Mouse (Mus musculus) thymus, postnatal 36 days (tissue): Measurements from ENCODE around the gene Vmn1r207-ps.
"Not testable (repeated sequence)": the region's sequence is repeated elsewhere in the genome, so short reads cannot be mapped to it uniquely, and the experiment has no call there.

ENCODE experiments used
- DNase-seq, 2 experiments: peaks; one replicate each; pipeline ENCODE4 v3.0.0; 2022; ENCODE audit warnings: mixed read lengths in 2 of 2

The Vmn1r207-ps gene

GRCm38 (mm10) chr13:22729529-22729928, at the start of gene Vmn1r207-ps:
Vmn1r207-ps (minus strand) TSS chr13:22729629.
- DNase-seq = not testable (repeated sequence)

GRCm38 (mm10) chr13:22777300-22777699, 47.9 kb upstream of the Vmn1r207-ps start, which contains the start of gene Vmn1r208:
Vmn1r208 (minus strand) TSS chr13:22777400.
- not testable (repeated sequence) for DNase-seq

GRCm38 (mm10) chr13:22771592-22771991, 42.2 kb upstream of the Vmn1r207-ps start:
- not testable (repeated sequence) for DNase-seq

- DNase-seq = no peak
Measured at GRCm38 (mm10) chr13:22747524-22747923, 18.1 kb upstream of the Vmn1r207-ps start.

- not testable (repeated sequence) for DNase-seq
Measured at GRCm38 (mm10) chr13:22706947-22707346, 22.5 kb downstream of the Vmn1r207-ps start.

GRCm38 (mm10) chr13:22702951-22703350, 26.5 kb downstream of the Vmn1r207-ps start:
- DNase-seq = not testable (repeated sequence)
